ENCODE assay signal across 19 mouse cellular contexts in the genomic region with DNA sequence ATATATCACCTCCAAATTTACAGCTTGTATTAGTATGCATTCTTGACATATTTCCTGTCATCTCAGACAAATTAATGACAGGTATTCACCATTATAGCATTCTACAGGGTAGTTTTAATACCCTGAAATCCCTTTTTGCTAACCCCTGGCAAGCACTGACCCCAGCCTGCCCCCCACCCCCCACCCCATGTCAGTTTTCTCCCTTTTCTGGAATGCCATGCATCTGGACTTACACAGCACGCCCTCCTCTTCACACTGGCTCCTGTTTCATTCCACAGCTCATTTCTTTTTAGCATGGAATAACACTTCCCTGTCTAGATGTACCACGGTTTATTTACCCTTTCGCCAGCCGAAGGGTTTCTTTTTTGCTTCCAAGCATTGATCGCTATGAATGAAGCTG.
A peak's percentile ranks its signal among the peaks of the same experiment; 100 is the strongest.
DNase-seq lines count a peak whose midpoint lies in the region; ATAC-seq and TF ChIP-seq lines count a peak whose summit lies in the region.
"Had no signal": no experiment of that assay in that cellular context is flagged by ENCODE, and none has a peak within 500 bp of the region (broad histone marks: within the 10 kb centered on the region; RNA-seq: fewer than 3 reads in every experiment).

No protein-coding gene starts in this region.

- TF ChIP-seq POLR2A in lung, adult 2 months (IDR thresholded peaks at IDR 0.05; ENCODE audit: borderline replicate concordance, extremely low read depth, low read depth, low read length) = no peak

- TF ChIP-seq CTCF in lung, postnatal 0 days (IDR thresholded peaks at IDR 0.05) = no peak
- no peak for TF ChIP-seq CTCF in lung, adult 2 months (IDR thresholded peaks at IDR 0.05; ENCODE audit: insufficient read depth, low read length)

- 36% methylated on average over 5 of the region's 5 CpGs for WGBS in lung, postnatal 0 days
- 61% methylated on average over 5 of the region's 5 CpGs for WGBS in lung, adult 2 months

- peak; percentile 20 for DNase-seq in embryo, embryonic 11 days
- DNase-seq in embryo, embryonic 9.5 days (ENCODE audit: extremely low spot score) = no peak
- no peak for DNase-seq in lung, postnatal 0 days (ENCODE audit: low spot score)
- no peak for DNase-seq in lung, adult 2 months
- DNase-seq in mesoderm, embryonic 11.5 days (ENCODE audit: low read depth, low spot score) = peak; percentile 54
- no peak for DNase-seq in adipocyte (ENCODE audit: low spot score)
- no peak for DNase-seq in thymus, postnatal 10 days (ENCODE audit: low spot score in 2 of 2)
- DNase-seq: adrenal gland, postnatal 14 days; cerebellum, adult 11-12 months; cerebellum, adult 9-10 months; cerebellum, postnatal 25 days; gastrocnemius, postnatal 36 days; heart, adult 18-20 months; heart, postnatal 14 days had no signal

- ATAC-seq in lung, postnatal 0 days = peak; percentile 35; the same call in 1 of the 2 replicates
- ATAC-seq: forebrain, embryonic 15.5 days; hindbrain, postnatal 0 days had no signal

- no peak overlapping the region for H3K9ac ChIP-seq in lung, postnatal 0 days (replicated peaks; ENCODE audit: low read depth)
- H3K9ac ChIP-seq: forebrain, embryonic 15.5 days; heart, embryonic 15.5 days; hindbrain, embryonic 13.5 days had no signal

- H3K4me1 ChIP-seq in lung, postnatal 0 days (ENCODE audit: insufficient read depth, low read depth, low read length) = no peaks in the 10 kb centered on the region
- H3K4me1 ChIP-seq in lung, adult 2 months (ENCODE audit: control insufficient read depth, insufficient read depth, low read length) = no peaks in the 10 kb centered on the region
- H3K4me1 ChIP-seq: forebrain, embryonic 15.5 days; heart, embryonic 15.5 days; hindbrain, embryonic 13.5 days had no signal

- no peak for TF ChIP-seq EP300 in lung, postnatal 0 days (IDR thresholded peaks at IDR 0.05)

- H3K4me2 ChIP-seq in lung, postnatal 0 days (replicated peaks; ENCODE audit: low read depth, low read length) = no peak overlapping the region
- H3K4me2 ChIP-seq: forebrain, embryonic 15.5 days; heart, embryonic 15.5 days; hindbrain, embryonic 13.5 days had no signal

- no peaks in the 10 kb centered on the region for H3K9me3 ChIP-seq in lung, postnatal 0 days (ENCODE audit: low read length)
- H3K9me3 ChIP-seq: heart, embryonic 10.5 days; heart, embryonic 15.5 days had no signal

- no peaks in the 10 kb centered on the region for H3K36me3 ChIP-seq in lung, postnatal 0 days (ENCODE audit: insufficient read depth, low read length)
- H3K36me3 ChIP-seq: forebrain, embryonic 15.5 days; heart, embryonic 10.5 days; heart, embryonic 15.5 days; hindbrain, embryonic 13.5 days had no signal

- peak overlapping the region; percentile 33; the same call in 1 of the 2 replicates for H3K27ac ChIP-seq in lung, postnatal 0 days (ENCODE audit: low read length)
- H3K27ac ChIP-seq: forebrain, embryonic 15.5 days; heart, embryonic 10.5 days; heart, embryonic 15.5 days; hindbrain, embryonic 13.5 days; hindbrain, postnatal 0 days had no signal

- H3K4me3 ChIP-seq in lung, postnatal 0 days (ENCODE audit: low read depth, low read length) = no peak overlapping the region
- no peak overlapping the region for H3K4me3 ChIP-seq in lung, adult 2 months (replicated peaks; ENCODE audit: extremely low read depth, low read depth, low read length)
- H3K4me3 ChIP-seq: forebrain, embryonic 15.5 days; heart, embryonic 10.5 days; heart, embryonic 15.5 days; hindbrain, embryonic 13.5 days had no signal

- H3K27me3 ChIP-seq in lung, postnatal 0 days (replicated peaks; ENCODE audit: insufficient read depth, low read length) = no peaks in the 10 kb centered on the region
- H3K27me3 ChIP-seq: forebrain, embryonic 15.5 days; heart, embryonic 15.5 days; hindbrain, embryonic 13.5 days had no signal

Comparison
In these comparisons a context has a peak if more than half of its experiments do, and no peak if none do; other contexts are left out.
1. DNase-seq: peak in embryo, embryonic 11 days (single experiment) and mesoderm, embryonic 11.5 days (single experiment); none in embryo, embryonic 9.5 days (single experiment), lung, postnatal 0 days (single experiment), lung, adult 2 months (single experiment), adipocyte (single experiment) and thymus, postnatal 10 days (0 of 2).